Mouse (Mus musculus) C2C12 (cell line): ENCODE measurements at regions not wholly inside any gene's neighbourhood (a gene's known extent, or its start where the extent isn't known, plus 50 kb on each side); places are given as distances from the start of the nearest gene placed in this dataset.

Experiments
- CTCF ChIP-seq: IDR thresholded peaks from one replicate; pipeline ENCODE4 v1.5.1; 2011; ENCODE audit not compliant: control insufficient read depth, insufficient read depth, insufficient read length
- MAX ChIP-seq: IDR thresholded peaks from one replicate; pipeline ENCODE4 v1.6.1; 2011; ENCODE audit warnings: mild to moderate bottlenecking, control low read depth

DNA sequence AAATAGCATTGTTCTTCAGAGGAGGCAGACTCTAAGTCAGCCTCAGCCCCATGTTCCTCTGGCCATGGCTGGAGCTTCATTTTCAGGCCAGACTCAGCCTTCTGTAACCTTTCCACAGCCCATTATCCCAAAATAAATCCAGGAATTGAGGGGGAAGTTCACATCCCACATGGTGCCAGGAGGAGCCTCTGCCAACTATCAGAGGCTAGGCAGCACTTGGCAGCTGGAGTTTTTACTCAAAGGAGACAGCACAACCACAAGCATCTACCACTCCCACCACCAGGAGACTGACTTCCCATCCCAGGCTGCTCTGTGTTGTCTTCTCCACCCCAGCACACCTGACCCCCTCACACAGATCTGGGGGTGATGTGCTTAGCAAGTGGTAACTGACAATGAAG is 81.7 kb downstream of the Irs2 start:
- no peak for TF ChIP-seq CTCF
- no peak for TF ChIP-seq MAX
